Mouse (Mus musculus) embryonic facial prominence, embryonic 11.5 days (tissue): ENCODE measurements at regions not wholly inside any gene's neighbourhood (a gene's known extent, or its start where the extent isn't known, plus 50 kb on each side); places are given as distances from the start of the nearest gene placed in this dataset.
A peak's percentile ranks its signal among the peaks of the same experiment; 100 is the strongest.

Experiments used
- ATAC-seq: fragments of 200-750 bp; cut with Nextera tagmentation; replicated peaks from 2 replicates; pipeline ENCODE4 v1.8.0; 2017; ENCODE audit warnings: low read depth; ENCODE audit not compliant: insufficient number of reproducible peaks, low FRiP score, low TSS enrichment
- DNase-seq: peaks from one replicate; pipeline ENCODE4 v3.0.0-alpha.2; 2015; ENCODE audit warnings: low spot score
- H3K27ac ChIP-seq: fragments of 300-500 bp; sonication (generic); replicated peaks from 2 replicates; pipeline ENCODE4 v1.5.1; 2014; ENCODE audit warnings: mild to moderate bottlenecking, low read depth, low read length, control low read depth
- H3K27me3 ChIP-seq: fragments of 300-500 bp; sonication (generic); 2 replicates; pipeline ENCODE4 v1.6.1; 2014; ENCODE audit warnings: mild to moderate bottlenecking, low read length, moderate library complexity, mixed read lengths; ENCODE audit not compliant: control insufficient read depth, insufficient read depth
- H3K36me3 ChIP-seq: fragments of 300-500 bp; sonication (generic); replicated peaks from 2 replicates; pipeline ENCODE4 v1.6.1; 2014; ENCODE audit warnings: low read depth, mild to moderate bottlenecking, low read length, moderate library complexity, mixed read lengths; ENCODE audit not compliant: control insufficient read depth, insufficient read depth
- H3K4me1 ChIP-seq: fragments of 300-500 bp; sonication (generic); 2 replicates; pipeline ENCODE4 v1.6.1; 2014; ENCODE audit warnings: low read length, mixed read lengths; ENCODE audit not compliant: control insufficient read depth, insufficient read depth
- H3K4me2 ChIP-seq: fragments of 300-500 bp; sonication (generic); 2 replicates; pipeline ENCODE4 v1.6.1; 2014; ENCODE audit warnings: low read depth, mild to moderate bottlenecking, control low read depth, low read length, moderate library complexity
- H3K4me3 ChIP-seq: fragments of 300-500 bp; sonication (generic); 2 replicates; pipeline ENCODE4 v1.5.1; 2014; ENCODE audit warnings: low read depth, low read length, control low read depth
- H3K9ac ChIP-seq: fragments of 300-500 bp; sonication (generic); replicated peaks from 2 replicates; pipeline ENCODE4 v1.6.1; 2014; ENCODE audit warnings: mild to moderate bottlenecking, control low read depth, low read length
- H3K9me3 ChIP-seq: fragments of 300-500 bp; sonication (generic); replicated peaks from 2 replicates; pipeline ENCODE4 v1.6.1; 2016; ENCODE audit warnings: mild to moderate bottlenecking, low read length, inconsistent platforms, mixed read lengths; ENCODE audit not compliant: control insufficient read depth
- WGBS: fragments of 180-500 bp; shearing (Covaris S2); extraction: QIAGEN DNeasy Blood & Tissue Kit; methylation state at CpG from one replicate; pipeline ENCODE4 v1.1.7; 2014; 5-methylcytosine and 5-hydroxymethylcytosine counted together

- Histone ChIP-seq H3K9me3 (no peaks in the 10 kb centered on the region), H3K36me3 (no peaks in the 10 kb centered on the region), H3K27ac (no peak overlapping the region), H3K4me1 (no peaks in the 10 kb centered on the region), H3K4me2 (no peak overlapping the region), H3K4me3 (no peak overlapping the region), H3K9ac (no peak overlapping the region), H3K27me3 (no peaks in the 10 kb centered on the region)
- WGBS = 64% methylated on average over 1 of the region's 1 CpGs
- DNase-seq = no peak
- ATAC-seq = no peak
Observed at GRCm38 (mm10) chr11:28688436-28688835, 104.3 kb upstream of the Ccdc85a start.

- Histone ChIP-seq H3K36me3 (no peaks in the 10 kb centered on the region), H3K9me3 (no peaks in the 10 kb centered on the region), H3K4me2 (no peak overlapping the region), H3K4me1 (no peaks in the 10 kb centered on the region), H3K27ac (no peak overlapping the region), H3K27me3 (no peaks in the 10 kb centered on the region), H3K4me3 (no peak overlapping the region), H3K9ac (no peak overlapping the region)
- ATAC-seq = no peak
- DNase-seq = no peak
Observed at GRCm38 (mm10) chr11:28685407-28685806, 101.3 kb upstream of the Ccdc85a start.

GRCm38 (mm10) chr11:28681311-28681710 lies 97.2 kb upstream of the Ccdc85a start:
- DNase-seq = no peak
- H3K27ac ChIP-seq = no peak overlapping the region
- no peak overlapping the region for H3K4me2 ChIP-seq
- H3K36me3 ChIP-seq = no peaks in the 10 kb centered on the region
- WGBS = 84% methylated on average over 3 of the region's 3 CpGs
- ATAC-seq = no peak
- H3K4me3 ChIP-seq = no peak overlapping the region
- no peaks in the 10 kb centered on the region for H3K4me1 ChIP-seq
- no peak overlapping the region for H3K9ac ChIP-seq
- H3K9me3 ChIP-seq = no peaks in the 10 kb centered on the region
- no peaks in the 10 kb centered on the region for H3K27me3 ChIP-seq

- Histone ChIP-seq H3K4me2 (no peak overlapping the region), H3K27ac (no peak overlapping the region), H3K9ac (no peak overlapping the region), H3K36me3 (no peaks in the 10 kb centered on the region), H3K4me1 (no peaks in the 10 kb centered on the region), H3K9me3 (no peaks in the 10 kb centered on the region), H3K27me3 (no peaks in the 10 kb centered on the region), H3K4me3 (no peak overlapping the region)
- DNase-seq (no peak), ATAC-seq (no peak)
Observed at GRCm38 (mm10) chr11:28670765-28671164, 86.6 kb upstream of the Ccdc85a start.

GRCm38 (mm10) chr11:28669359-28669758 lies 85.2 kb upstream of the Ccdc85a start:
- Histone ChIP-seq H3K36me3 (no peaks in the 10 kb centered on the region), H3K4me1 (no peaks in the 10 kb centered on the region), H3K27me3 (no peaks in the 10 kb centered on the region), H3K9me3 (no peaks in the 10 kb centered on the region), H3K27ac (no peak overlapping the region), H3K4me2 (no peak overlapping the region), H3K4me3 (no peak overlapping the region), H3K9ac (no peak overlapping the region)
- no peak for DNase-seq
- no peak for ATAC-seq
- 83% methylated on average over 4 of the region's 4 CpGs for WGBS

DNA sequence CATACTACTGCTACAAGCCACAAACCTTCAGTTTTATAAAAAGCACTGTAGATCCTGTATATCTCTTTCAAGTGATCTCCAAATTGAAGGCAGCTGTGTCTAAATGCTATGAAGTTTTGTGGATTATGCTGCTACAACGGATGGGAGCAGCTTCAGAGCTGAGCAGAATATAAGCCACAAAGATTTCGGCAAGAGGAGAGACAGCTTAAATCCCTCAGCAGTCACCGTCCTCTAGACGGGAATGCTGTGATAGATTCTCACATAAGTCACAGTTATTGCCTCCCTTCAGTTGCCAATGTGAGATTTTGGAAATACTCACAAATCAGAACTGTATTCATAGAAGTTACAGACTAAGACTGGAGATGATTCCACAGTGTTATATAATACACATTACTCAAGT lies 76.3 kb upstream of the Ccdc85a start:
- H3K4me3 ChIP-seq = no peak overlapping the region
- ATAC-seq = no peak
- H3K27me3 ChIP-seq = no peaks in the 10 kb centered on the region
- 72% methylated on average over 4 of the region's 4 CpGs for WGBS
- H3K27ac ChIP-seq = no peak overlapping the region
- DNase-seq = peak; percentile 9
- no peaks in the 10 kb centered on the region for H3K36me3 ChIP-seq
- H3K9me3 ChIP-seq = no peaks in the 10 kb centered on the region
- H3K4me2 ChIP-seq = no peak overlapping the region
- H3K4me1 ChIP-seq = no peaks in the 10 kb centered on the region
- H3K9ac ChIP-seq = no peak overlapping the region

- H3K27me3 ChIP-seq = no peaks in the 10 kb centered on the region
- H3K36me3 ChIP-seq = no peaks in the 10 kb centered on the region
- no peak overlapping the region for H3K4me2 ChIP-seq
- H3K9me3 ChIP-seq = no peaks in the 10 kb centered on the region
- ATAC-seq = no peak
- 87% methylated on average over 12 of the region's 12 CpGs for WGBS
- no peak overlapping the region for H3K9ac ChIP-seq
- no peak overlapping the region for H3K4me3 ChIP-seq
- no peaks in the 10 kb centered on the region for H3K4me1 ChIP-seq
- DNase-seq = peak; percentile 3
- H3K27ac ChIP-seq = no peak overlapping the region
Observed at GRCm38 (mm10) chr11:28655169-28655846, 71.2 kb upstream of the Ccdc85a start.

DNA sequence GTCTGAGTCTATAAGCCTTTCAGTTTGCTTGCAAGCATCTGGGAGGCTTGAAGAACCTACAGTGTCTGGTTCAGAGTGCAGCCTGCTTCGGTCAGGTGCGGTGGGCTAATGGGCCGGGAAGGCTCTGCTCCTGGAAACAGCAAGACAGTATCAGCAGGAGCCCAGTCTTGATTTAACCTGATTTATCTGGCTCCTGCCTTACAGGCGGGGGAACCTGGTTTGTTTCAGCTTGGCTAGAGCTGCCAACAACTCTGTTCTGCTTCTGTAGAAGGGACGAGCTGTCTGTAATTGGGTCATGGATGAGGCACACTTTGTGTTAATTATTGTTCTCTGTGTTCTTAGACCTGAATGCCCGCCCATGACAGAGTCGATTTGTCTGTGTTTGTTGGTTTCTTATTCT lies 65.3 kb upstream of the Ccdc85a start:
- Histone ChIP-seq H3K9me3 (no peaks in the 10 kb centered on the region), H3K27me3 (no peaks in the 10 kb centered on the region), H3K4me1 (no peaks in the 10 kb centered on the region), H3K4me2 (no peak overlapping the region), H3K36me3 (no peaks in the 10 kb centered on the region), H3K4me3 (no peak overlapping the region), H3K27ac (no peak overlapping the region), H3K9ac (no peak overlapping the region)
- DNase-seq = no peak
- ATAC-seq = no peak
- WGBS = 78% methylated on average over 7 of the region's 7 CpGs
